Mouse (Mus musculus) heart, embryonic 16.5 days (tissue): ENCODE data around the gene Htr5a. TPM values are rescaled to one million over a fixed set of nuclear protein-coding genes. Genes with fewer than 3 reads are reported as not detected.

Experiments used
- ATAC-seq: fragments of 200-750 bp; cut with Nextera tagmentation; replicated peaks from 2 replicates; pipeline ENCODE4 v1.8.0; 2017; ENCODE audit warnings: moderate number of reproducible peaks; ENCODE audit not compliant: insufficient read depth, low FRiP score; ENCODE audit errors: extremely low read depth
- H3K27ac ChIP-seq: fragments of 300-500 bp; sonication (generic); 2 replicates; pipeline ENCODE4 v1.5.1; 2014; ENCODE audit warnings: mild to moderate bottlenecking, low read length, control low read depth, moderate library complexity
- H3K27me3 ChIP-seq: fragments of 300-500 bp; sonication (generic); 2 replicates; pipeline ENCODE4 v1.6.1; 2014; ENCODE audit warnings: low read length, mixed read lengths; ENCODE audit not compliant: control insufficient read depth, insufficient read depth
- H3K36me3 ChIP-seq: fragments of 300-500 bp; sonication (generic); 2 replicates; pipeline ENCODE4 v1.6.1; 2014; ENCODE audit not compliant: control insufficient read depth, insufficient read depth
- H3K4me1 ChIP-seq: fragments of 300-500 bp; sonication (generic); 2 replicates; pipeline ENCODE4 v1.6.1; 2014; ENCODE audit warnings: low read length, mixed read lengths; ENCODE audit not compliant: control insufficient read depth, insufficient read depth
- H3K4me2 ChIP-seq: fragments of 300-500 bp; sonication (generic); 2 replicates; pipeline ENCODE4 v1.6.1; 2014; ENCODE audit warnings: low read depth, mild to moderate bottlenecking, control low read depth, low read length
- H3K4me3 ChIP-seq: fragments of 300-500 bp; sonication (generic); 2 replicates; pipeline ENCODE4 v1.5.1; 2014; ENCODE audit warnings: mild to moderate bottlenecking, control low read depth, low read length
- H3K9ac ChIP-seq: fragments of 300-500 bp; sonication (generic); 2 replicates; pipeline ENCODE4 v1.6.1; 2014; ENCODE audit warnings: low read length, control low read depth
- H3K9me3 ChIP-seq: fragments of 300-500 bp; sonication (generic); replicated peaks from 2 replicates; pipeline ENCODE4 v1.6.1; 2016; ENCODE audit warnings: low read length; ENCODE audit not compliant: control insufficient read depth
- WGBS: fragments of 180-500 bp; shearing (Covaris S2); extraction: QIAGEN DNeasy Blood & Tissue Kit; methylation state at CpG from one replicate; pipeline ENCODE4 v1.1.7; 2014; 5-methylcytosine and 5-hydroxymethylcytosine counted together
- polyA plus RNA-seq: library from polyadenylated mRNA; unstranded; fragments of >200 nt; fragmentation: Nextera tagmentation; extraction: Ambion mirVana; gene quantifications from 2 replicates; pipeline ENCODE4 v1.2.1, GENCODE M21; 2015

The Htr5a gene
- polyA plus RNA-seq, 1 experiment from 2014 or later, result not detected

DNA sequence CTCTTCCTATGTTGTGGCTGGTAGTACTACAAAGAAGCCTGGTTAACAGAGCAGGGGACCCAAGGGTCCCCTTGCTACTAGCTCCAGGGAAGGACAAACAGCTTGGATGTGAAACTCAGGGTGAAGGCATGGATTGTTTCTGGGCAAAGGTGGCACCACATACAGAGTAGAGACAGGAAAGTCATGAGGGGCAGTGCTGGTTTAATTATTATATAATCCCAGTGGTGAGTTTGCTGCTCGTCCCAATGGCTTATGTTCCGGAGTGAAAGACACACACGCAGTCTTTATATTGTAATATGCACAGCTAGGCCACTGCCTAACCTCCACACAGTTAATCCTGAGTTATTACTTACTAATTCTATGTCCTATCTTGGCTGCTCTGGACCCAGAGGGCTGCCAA is 37.8 kb downstream of the Htr5a start:
- H3K9ac ChIP-seq, result no peak overlapping the region
- no peaks in the 10 kb centered on the region for H3K9me3 ChIP-seq
- no peak for ATAC-seq
- no peaks in the 10 kb centered on the region for H3K36me3 ChIP-seq
- H3K27ac ChIP-seq, result no peak overlapping the region
- H3K4me1 ChIP-seq, result no peaks in the 10 kb centered on the region
- H3K4me3 ChIP-seq, result no peak overlapping the region
- H3K27me3 ChIP-seq, result no peaks in the 10 kb centered on the region
- H3K4me2 ChIP-seq, result no peak overlapping the region
- 83% methylated on average over 3 of the region's 3 CpGs for WGBS

- Histone ChIP-seq H3K9me3 (no peaks in the 10 kb centered on the region), H3K36me3 (no peaks in the 10 kb centered on the region), H3K9ac (no peak overlapping the region), H3K27ac (no peak overlapping the region), H3K27me3 (no peaks in the 10 kb centered on the region), H3K4me1 (no peaks in the 10 kb centered on the region), H3K4me3 (no peak overlapping the region), H3K4me2 (no peak overlapping the region)
- no peak for ATAC-seq
- WGBS, result 54% methylated on average over 3 of the region's 3 CpGs
Measured at GRCm38 (mm10) chr5:27880329-27881036, 38.5 kb downstream of the Htr5a start.

GRCm38 (mm10) chr5:27881261-27881660 is 39.3 kb downstream of the Htr5a start:
- WGBS, result 66% methylated on average over 2 of the region's 2 CpGs
- no peak overlapping the region for H3K27ac ChIP-seq
- no peak overlapping the region for H3K4me3 ChIP-seq
- ATAC-seq, result no peak
- H3K36me3 ChIP-seq, result no peaks in the 10 kb centered on the region
- H3K9ac ChIP-seq, result no peak overlapping the region
- no peak overlapping the region for H3K4me2 ChIP-seq
- H3K9me3 ChIP-seq, result no peaks in the 10 kb centered on the region
- no peaks in the 10 kb centered on the region for H3K4me1 ChIP-seq
- no peaks in the 10 kb centered on the region for H3K27me3 ChIP-seq

DNA sequence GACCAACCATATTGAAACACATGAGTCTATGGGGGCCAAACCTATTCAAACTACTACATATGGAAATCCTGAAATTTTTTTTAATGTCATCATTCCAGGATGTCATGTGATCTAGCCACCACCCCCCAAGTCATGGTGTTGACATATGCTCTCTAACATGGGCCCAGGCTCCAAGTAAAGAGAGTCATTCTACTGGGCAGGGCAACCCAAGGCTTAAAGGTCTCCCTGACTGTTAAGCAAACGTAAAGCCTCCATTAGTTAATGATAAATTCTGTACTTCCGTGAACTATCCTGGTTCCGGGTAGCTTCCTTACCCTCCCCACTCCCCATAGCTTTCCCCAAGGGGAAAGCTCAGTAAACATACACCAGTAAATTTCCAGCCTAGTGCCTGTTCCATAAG is 46.1 kb downstream of the Htr5a start:
- Histone ChIP-seq H3K4me2 (no peak overlapping the region), H3K27me3 (no peaks in the 10 kb centered on the region), H3K4me1 (no peaks in the 10 kb centered on the region), H3K9me3 (peaks cover 2% of the 10 kb centered on the region; the same call in 1 of the 2 replicates), H3K27ac (no peak overlapping the region), H3K4me3 (no peak overlapping the region), H3K36me3 (no peaks in the 10 kb centered on the region), H3K9ac (no peak overlapping the region)
- ATAC-seq, result no peak
- 76% methylated on average over 3 of the region's 3 CpGs for WGBS

- Histone ChIP-seq H3K9ac (no peak overlapping the region), H3K4me1 (no peaks in the 10 kb centered on the region), H3K27ac (no peak overlapping the region), H3K4me3 (no peak overlapping the region), H3K4me2 (no peak overlapping the region), H3K9me3 (0 out of 2 replicates have a peak, but pooled peaks cover 2% of the 10 kb centered on the region), H3K36me3 (no peaks in the 10 kb centered on the region), H3K27me3 (no peaks in the 10 kb centered on the region)
- ATAC-seq, result no peak
- 75% methylated on average over 3 of the region's 3 CpGs for WGBS
Measured at GRCm38 (mm10) chr5:27895961-27896360, 54.0 kb downstream of the Htr5a start.

DNA sequence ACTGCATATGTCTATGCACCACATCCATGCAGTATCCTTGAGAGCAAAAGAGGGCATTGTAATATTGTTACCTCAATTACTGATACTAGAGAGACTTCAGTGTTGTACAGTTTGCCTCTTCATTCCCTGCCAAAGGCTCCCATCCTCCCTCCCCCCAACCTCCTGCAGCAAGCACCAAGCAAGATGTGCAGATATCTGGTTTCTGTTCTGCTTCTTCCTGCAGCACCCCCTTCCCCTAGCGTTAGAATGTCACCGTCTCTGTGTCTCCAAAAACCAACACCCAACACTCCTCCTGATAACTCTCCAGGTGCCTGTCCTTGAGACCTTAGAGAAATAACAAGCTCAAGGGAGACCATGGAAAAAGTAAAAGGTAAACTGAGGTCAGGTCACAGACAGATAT is 57.8 kb downstream of the Htr5a start:
- Histone ChIP-seq H3K27ac (no peak overlapping the region), H3K4me2 (no peak overlapping the region), H3K27me3 (no peaks in the 10 kb centered on the region), H3K4me3 (no peak overlapping the region), H3K4me1 (no peaks in the 10 kb centered on the region), H3K9ac (no peak overlapping the region), H3K9me3 (peaks cover 5% of the 10 kb centered on the region), H3K36me3 (no peaks in the 10 kb centered on the region)
- no peak for ATAC-seq
- WGBS, result 71% methylated on average over 2 of the region's 2 CpGs

GRCm38 (mm10) chr5:27900186-27900585 is 58.2 kb downstream of the Htr5a start:
- H3K4me1 ChIP-seq, result no peaks in the 10 kb centered on the region
- H3K4me2 ChIP-seq, result no peak overlapping the region
- H3K4me3 ChIP-seq, result no peak overlapping the region
- no peak overlapping the region for H3K9ac ChIP-seq
- peaks cover 5% of the 10 kb centered on the region for H3K9me3 ChIP-seq
- H3K36me3 ChIP-seq, result no peaks in the 10 kb centered on the region
- no peak overlapping the region for H3K27ac ChIP-seq
- H3K27me3 ChIP-seq, result no peaks in the 10 kb centered on the region
- no peak for ATAC-seq
- WGBS, result 75% methylated on average over 4 of the region's 4 CpGs

Other genes starting within 250 kb of the Htr5a start
- gene Paxip1, start 50.5 kb upstream of the Htr5a start, polyA plus RNA-seq, result 19.2 and 19.4 TPM in 2 replicates
- 21.8 and 25.7 TPM in 2 replicates for gene Insig1, start 229.2 kb downstream of the Htr5a start, polyA plus RNA-seq